Mouse (Mus musculus): ENCODE measurements around the gene Lag3.

DNA sequence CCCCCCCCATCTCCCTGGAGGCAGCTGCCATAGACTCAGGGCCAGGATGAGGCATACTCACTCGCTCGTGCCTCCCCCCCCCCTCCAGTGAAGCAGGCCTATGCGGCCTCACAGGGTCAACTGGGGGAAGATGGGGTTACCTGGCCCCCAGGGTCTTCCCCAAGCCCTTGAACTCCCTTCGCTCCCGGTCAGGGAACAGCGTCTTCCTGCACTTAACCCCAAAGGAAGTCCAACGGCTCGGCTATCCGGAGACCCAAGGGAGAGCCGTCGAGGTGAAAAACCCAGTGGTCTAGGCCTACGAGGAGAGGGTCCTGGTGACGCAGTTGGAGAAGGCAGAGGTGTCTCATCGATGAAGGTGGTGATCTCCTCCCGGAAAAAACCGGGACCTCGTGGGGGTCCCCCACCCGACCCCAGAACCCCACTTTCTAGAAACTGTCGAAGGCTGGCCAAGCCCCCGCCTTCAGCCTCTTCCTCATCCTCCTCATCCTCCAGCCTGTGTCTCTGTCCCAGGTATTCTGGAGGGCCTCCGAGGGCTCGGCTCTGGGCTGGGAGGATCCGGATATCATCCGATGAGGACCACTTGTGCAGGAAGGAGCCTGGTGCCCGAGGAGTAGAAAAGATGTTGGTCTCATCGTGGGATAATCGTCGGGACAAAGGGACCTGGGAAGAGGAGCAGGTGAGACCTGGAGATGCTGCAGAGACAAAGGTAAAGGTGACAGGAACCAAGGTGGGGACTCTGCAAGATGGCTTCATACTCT is 52.8 kb downstream of the Lag3 start:
- TF ChIP-seq CTCF (IDR thresholded peaks at IDR 0.05; ENCODE audit: insufficient read depth, low read length): no peak
- no peak for TF ChIP-seq POLR2A (IDR thresholded peaks at IDR 0.05; ENCODE audit: borderline replicate concordance, extremely low read depth, low read depth, low read length)
